ENCODE assay signal across 14 mouse cellular contexts in genomic region chr9:83300500-83300899, GRCm38 (mm10).
"Had no signal": no experiment of that assay in that cellular context is flagged by ENCODE, and none has a peak within 500 bp of the region (broad histone marks: within the 10 kb centered on the region; RNA-seq: fewer than 3 reads in every experiment).

No protein-coding gene starts in this region.

- ATAC-seq: intestine, postnatal 0 days; midbrain, embryonic 15.5 days had no signal

- DNase-seq: kidney, adult 2 months; kidney, postnatal 10 days; kidney, postnatal 36 days; layer of hippocampus, adult 9-11 months; liver; liver, embryonic 13.5 days; lung, adult 2 months; lung, postnatal 14 days; lung, postnatal 4 days; right cerebral cortex, postnatal 25 days; spleen, adult 18-20 months; thymus, postnatal 25 days had no signal
